Mouse (Mus musculus) limb, embryonic 12.5 days (tissue): ENCODE measurements around the gene Sox1. TPM values are rescaled to one million over a fixed set of nuclear protein-coding genes. Genes with fewer than 3 reads are reported as not detected.

Experiments used
- ATAC-seq: fragments of 200-750 bp; cut with Nextera tagmentation; 2 replicates; pipeline ENCODE4 v1.8.0; 2017; ENCODE audit warnings: low read depth, moderate TSS enrichment; ENCODE audit not compliant: insufficient number of reproducible peaks, insufficient read depth, low FRiP score, low TSS enrichment
- H3K27ac ChIP-seq: fragments of 300-500 bp; sonication (generic); 2 replicates; pipeline ENCODE4 v1.5.1; 2016; ENCODE audit warnings: mild to moderate bottlenecking, moderate library complexity
- H3K27me3 ChIP-seq: fragments of 300-500 bp; sonication (generic); 2 replicates; pipeline ENCODE4 v1.6.1; 2016; ENCODE audit warnings: mild to moderate bottlenecking, moderate library complexity
- H3K36me3 ChIP-seq: fragments of 300-500 bp; sonication (generic); 2 replicates; pipeline ENCODE4 v1.6.1; 2016; ENCODE audit warnings: mild to moderate bottlenecking, moderate library complexity
- H3K4me1 ChIP-seq: fragments of 300-500 bp; sonication (generic); replicated peaks from 2 replicates; pipeline ENCODE4 v1.6.1; 2016
- H3K4me2 ChIP-seq: fragments of 300-500 bp; sonication (generic); 2 replicates; pipeline ENCODE4 v1.6.1; 2016; ENCODE audit warnings: mild to moderate bottlenecking, moderate library complexity
- H3K4me3 ChIP-seq: fragments of 300-500 bp; sonication (generic); replicated peaks from 2 replicates; pipeline ENCODE4 v1.5.1; 2016; ENCODE audit warnings: mild to moderate bottlenecking
- H3K9ac ChIP-seq: fragments of 300-500 bp; sonication (generic); replicated peaks from 2 replicates; pipeline ENCODE4 v1.6.1; 2016; ENCODE audit warnings: mild to moderate bottlenecking, moderate library complexity
- H3K9me3 ChIP-seq: fragments of 300-500 bp; sonication (generic); 2 replicates; pipeline ENCODE4 v1.6.1; 2016; ENCODE audit warnings: mild to moderate bottlenecking, moderate library complexity
- WGBS: fragments of 180-500 bp; shearing (Covaris S2); methylation state at CpG from one replicate; pipeline ENCODE4 v1.1.7; 2016; 5-methylcytosine and 5-hydroxymethylcytosine counted together
- polyA plus RNA-seq: library from polyadenylated mRNA; unstranded; fragments of >200 nt; fragmentation: Nextera tagmentation; extraction: Ambion mirVana; gene quantifications from 2 replicates; pipeline ENCODE4 v1.2.1, GENCODE M21; 2016

The Sox1 gene
- polyA plus RNA-seq, result not detected in 2 replicates

DNA sequence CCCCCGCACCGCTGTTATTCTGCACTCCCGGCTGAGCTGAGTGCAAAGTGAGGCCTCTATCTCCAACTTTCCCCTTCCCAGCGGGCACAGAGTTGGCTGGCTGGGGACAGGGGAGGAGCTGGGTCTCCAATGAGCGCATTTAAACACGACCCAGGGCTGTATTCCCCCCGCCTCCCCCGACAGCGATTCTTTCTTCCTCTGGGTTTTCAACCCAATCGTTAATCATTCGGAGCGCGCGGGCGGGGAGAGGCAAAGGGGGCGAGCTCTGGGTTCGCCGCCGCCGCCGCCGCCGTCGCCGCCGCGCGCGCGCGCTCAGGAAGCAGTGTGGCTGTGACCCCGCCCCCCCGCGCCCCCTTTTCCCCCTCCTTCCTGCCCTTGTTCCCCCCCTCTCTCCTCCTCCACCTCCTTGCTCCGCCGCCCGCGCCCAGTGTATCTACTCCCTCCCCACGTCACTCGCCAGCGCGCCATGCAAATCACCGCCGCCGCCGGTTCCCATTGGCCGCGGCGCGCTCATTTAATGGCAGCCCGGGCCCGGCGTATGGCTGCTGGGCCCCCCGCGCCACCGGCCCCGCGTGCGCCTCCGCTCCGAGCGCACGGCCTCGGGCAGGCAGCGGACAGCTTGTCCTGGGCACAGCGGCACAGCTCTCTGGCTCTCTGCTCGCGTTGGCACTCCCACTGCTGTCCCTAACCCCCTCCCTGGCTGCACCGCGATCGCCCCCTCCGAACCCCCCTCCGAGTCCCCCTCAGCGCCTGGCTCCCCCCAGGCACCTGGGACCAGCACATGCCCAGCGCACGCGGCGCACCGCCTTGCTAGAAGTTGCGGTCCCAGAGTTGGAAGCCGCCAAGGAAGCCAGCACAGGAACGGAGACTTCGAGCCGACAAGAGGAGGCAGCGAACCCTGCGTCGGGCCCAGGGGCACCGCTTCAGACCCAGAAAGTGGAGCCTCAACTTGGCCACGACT is at the start of gene Sox1:
Sox1 (plus strand) TSS at position 225 of the 961 bp plus-strand sequence.
- Histone ChIP-seq H3K4me1 (peaks cover 21% of the 10 kb centered on the region), H3K9me3 (no peaks in the 10 kb centered on the region), H3K4me3 (peak within 1 kb of the TSS; percentile 43), H3K9ac (0 out of 2 replicates have a peak within 1 kb of the TSS, but pooled peaks have one; percentile 8), H3K4me2 (peak within 1 kb of the TSS; percentile 65), H3K27ac (no peak within 1 kb of the TSS), H3K27me3 (peaks cover 93% of the 10 kb centered on the region), H3K36me3 (no peaks in the 10 kb centered on the region)
- peak; percentile 64; the same call in 1 of the 2 replicates for ATAC-seq
- under 1% methylated on average over 64 of the region's 89 CpGs for WGBS

DNA sequence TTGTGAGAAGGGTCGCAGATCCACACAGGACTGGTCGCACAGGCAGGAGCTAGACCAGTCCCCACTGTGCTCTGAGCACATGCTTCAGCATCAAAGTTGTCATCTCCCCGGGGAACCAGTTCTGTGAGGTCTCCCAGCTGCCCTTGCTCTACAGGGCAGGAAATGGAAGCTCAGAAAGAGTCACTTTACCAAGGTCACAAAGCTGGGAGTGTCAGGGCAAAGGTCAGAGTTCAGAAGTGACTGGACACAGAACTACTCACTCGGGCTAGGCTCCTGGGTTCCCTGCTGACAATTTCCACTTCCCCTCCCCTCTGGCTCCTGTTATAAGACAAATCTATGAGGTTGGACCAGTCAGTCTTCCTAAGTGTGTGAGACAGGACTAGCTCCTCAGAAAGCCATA is 49.2 kb upstream of the Sox1 start:
- Histone ChIP-seq H3K9ac (no peak overlapping the region), H3K27ac (no peak overlapping the region), H3K4me3 (no peak overlapping the region), H3K4me1 (peaks cover under 1% of the 10 kb centered on the region; the same call in 1 of the 2 replicates), H3K9me3 (no peaks in the 10 kb centered on the region), H3K4me2 (no peak overlapping the region), H3K27me3 (no peaks in the 10 kb centered on the region), H3K36me3 (no peaks in the 10 kb centered on the region)
- no peak for ATAC-seq
- 63% methylated on average over 4 of the region's 4 CpGs for WGBS

DNA sequence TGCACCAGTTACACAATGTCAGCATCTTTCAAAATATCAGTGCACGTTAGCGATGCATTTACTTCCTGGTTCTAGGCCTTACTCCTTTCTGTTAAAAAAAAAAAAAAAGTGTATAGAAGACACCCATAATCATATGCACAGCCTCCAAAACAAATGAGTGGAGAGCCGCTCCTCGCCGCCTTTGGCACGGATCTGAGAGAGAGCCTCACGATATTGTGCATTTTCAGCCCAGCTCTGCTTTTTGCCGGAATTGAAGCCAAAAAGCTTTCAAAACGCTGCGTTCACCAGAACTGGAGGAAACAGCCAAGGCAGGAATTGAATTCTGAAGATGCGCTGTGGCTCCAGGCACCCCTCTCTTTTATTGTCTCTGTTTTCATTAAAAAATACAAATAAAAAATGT is 48.2 kb upstream of the Sox1 start:
- H3K9ac ChIP-seq, result no peak overlapping the region
- no peaks in the 10 kb centered on the region for H3K9me3 ChIP-seq
- no peak for ATAC-seq
- no peak overlapping the region for H3K4me3 ChIP-seq
- no peak overlapping the region for H3K4me2 ChIP-seq
- no peaks in the 10 kb centered on the region for H3K36me3 ChIP-seq
- H3K27me3 ChIP-seq, result no peaks in the 10 kb centered on the region
- 90% methylated on average over 11 of the region's 11 CpGs for WGBS
- no peak overlapping the region for H3K27ac ChIP-seq
- peaks cover 3% of the 10 kb centered on the region; the same call in 1 of the 2 replicates for H3K4me1 ChIP-seq

DNA sequence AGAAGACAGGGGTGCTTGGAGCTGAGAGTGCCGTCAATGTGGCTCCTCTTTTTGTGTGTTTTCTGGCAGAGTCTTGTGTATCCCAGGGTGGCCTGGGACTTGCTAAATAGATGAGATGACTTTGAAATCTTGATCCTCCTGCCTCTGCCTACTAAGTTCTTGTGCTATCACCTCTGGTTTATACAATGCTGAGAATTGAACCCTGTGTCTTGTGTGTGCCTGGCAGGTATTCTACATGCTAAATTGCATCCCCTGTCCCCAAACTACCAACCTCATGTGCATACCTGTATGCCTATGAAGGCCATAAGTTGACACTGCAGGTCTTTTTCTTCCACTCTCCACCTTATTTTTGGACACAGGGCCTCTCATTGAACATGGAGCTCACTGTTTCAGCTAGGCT is 46.8 kb upstream of the Sox1 start:
- ATAC-seq, result no peak
- H3K27me3 ChIP-seq, result no peaks in the 10 kb centered on the region
- H3K9me3 ChIP-seq, result peaks cover 3% of the 10 kb centered on the region; the same call in 1 of the 2 replicates
- H3K4me2 ChIP-seq, result no peak overlapping the region
- H3K36me3 ChIP-seq, result no peaks in the 10 kb centered on the region
- no peak overlapping the region for H3K4me3 ChIP-seq
- no peak overlapping the region for H3K27ac ChIP-seq
- H3K9ac ChIP-seq, result no peak overlapping the region
- peaks cover 3% of the 10 kb centered on the region; the same call in 1 of the 2 replicates for H3K4me1 ChIP-seq
- 82% methylated on average over 1 of the region's 1 CpGs for WGBS

DNA sequence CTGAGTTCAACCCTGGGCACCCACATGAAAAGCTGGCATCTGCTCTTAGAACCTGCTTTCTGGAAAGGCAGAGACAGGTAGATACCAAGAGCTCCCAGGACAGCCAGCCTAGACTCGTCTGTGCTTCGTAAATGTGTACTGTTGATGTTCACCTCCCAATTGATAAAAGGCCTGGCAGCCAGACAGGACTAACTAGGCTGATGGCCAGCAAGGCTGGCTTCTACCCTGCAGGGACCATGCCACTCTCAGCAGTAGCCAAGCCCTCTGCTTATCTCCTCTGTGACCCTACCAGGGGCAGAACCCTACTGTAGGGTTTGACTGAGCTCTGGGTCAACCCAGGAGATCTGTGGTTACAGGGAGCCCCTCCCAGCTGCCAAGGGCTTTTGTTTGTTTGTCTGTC is 45.5 kb upstream of the Sox1 start:
- no peak for ATAC-seq
- no peak overlapping the region for H3K9ac ChIP-seq
- 64% methylated on average over 2 of the region's 2 CpGs for WGBS
- H3K36me3 ChIP-seq, result no peaks in the 10 kb centered on the region
- H3K4me1 ChIP-seq, result peaks cover 7% of the 10 kb centered on the region
- no peak overlapping the region for H3K4me2 ChIP-seq
- H3K9me3 ChIP-seq, result peaks cover 3% of the 10 kb centered on the region; the same call in 1 of the 2 replicates
- H3K27me3 ChIP-seq, result no peaks in the 10 kb centered on the region; the same call in 1 of the 2 replicates
- H3K4me3 ChIP-seq, result no peak overlapping the region
- H3K27ac ChIP-seq, result no peak overlapping the region

DNA sequence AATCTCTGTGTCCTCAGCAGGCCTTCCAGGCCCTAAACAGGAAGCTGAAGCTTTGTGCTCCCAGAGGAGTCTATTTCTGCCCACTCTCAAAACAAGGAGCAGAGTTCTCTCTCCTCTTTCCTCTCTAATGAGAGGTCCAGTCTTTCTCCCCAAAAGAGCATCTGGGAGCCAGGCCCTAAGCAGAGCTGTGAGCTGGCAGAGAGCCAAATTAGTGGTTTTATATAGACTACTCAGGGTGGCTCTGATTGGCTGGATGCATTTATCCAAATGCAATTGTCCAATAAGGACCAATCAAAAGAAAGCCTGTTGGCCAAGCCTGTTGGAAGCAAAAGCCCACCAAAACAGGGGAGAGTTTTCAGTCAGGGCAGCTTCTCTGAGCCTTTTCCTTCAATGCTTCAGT is 44.0 kb upstream of the Sox1 start:
- Histone ChIP-seq H3K4me1 (peaks cover 8% of the 10 kb centered on the region), H3K4me2 (no peak overlapping the region), H3K9ac (no peak overlapping the region), H3K27me3 (peaks cover 2% of the 10 kb centered on the region; the same call in 1 of the 2 replicates), H3K4me3 (no peak overlapping the region), H3K9me3 (peaks cover 3% of the 10 kb centered on the region; the same call in 1 of the 2 replicates), H3K27ac (no peak overlapping the region), H3K36me3 (no peaks in the 10 kb centered on the region)
- ATAC-seq, result no peak

DNA sequence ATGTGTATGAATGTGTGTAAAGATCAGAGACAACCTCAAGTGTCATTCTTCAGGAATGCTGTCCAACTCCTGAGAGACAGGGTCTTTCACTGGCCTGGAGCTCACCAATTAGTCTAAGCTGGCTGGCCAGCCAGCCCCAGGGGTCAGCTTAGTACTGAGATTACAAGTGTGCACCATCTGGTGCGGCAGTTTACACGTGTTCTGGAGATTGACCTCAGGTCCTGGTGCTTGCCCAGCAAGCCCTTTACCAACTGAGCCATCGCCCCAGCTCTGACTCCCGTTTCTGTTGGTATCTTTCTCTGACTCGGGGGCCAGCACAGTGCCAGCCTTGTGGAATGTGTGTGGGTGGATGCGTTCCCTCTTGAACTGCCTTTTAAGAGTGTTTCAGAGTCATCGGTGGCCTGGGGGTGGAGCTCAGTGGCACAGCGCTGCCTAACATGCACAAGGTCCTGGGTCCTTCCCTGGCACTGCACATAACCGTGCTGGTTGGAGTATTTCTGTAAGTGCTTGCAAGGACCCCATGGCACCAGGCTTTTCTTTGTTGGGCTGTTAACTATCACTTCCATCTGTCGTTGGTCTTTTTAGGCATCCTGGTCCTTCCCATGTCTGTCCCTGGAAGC is 40.6 kb upstream of the Sox1 start:
- H3K9ac ChIP-seq, result no peak overlapping the region
- H3K4me2 ChIP-seq, result no peak overlapping the region
- peaks cover 3% of the 10 kb centered on the region; the same call in 1 of the 2 replicates for H3K9me3 ChIP-seq
- H3K27me3 ChIP-seq, result peaks cover 4% of the 10 kb centered on the region; the same call in 1 of the 2 replicates
- WGBS, result 62% methylated on average over 10 of the region's 10 CpGs
- no peak overlapping the region for H3K4me3 ChIP-seq
- H3K4me1 ChIP-seq, result peaks cover 8% of the 10 kb centered on the region
- no peaks in the 10 kb centered on the region for H3K36me3 ChIP-seq
- no peak for ATAC-seq
- H3K27ac ChIP-seq, result no peak overlapping the region

DNA sequence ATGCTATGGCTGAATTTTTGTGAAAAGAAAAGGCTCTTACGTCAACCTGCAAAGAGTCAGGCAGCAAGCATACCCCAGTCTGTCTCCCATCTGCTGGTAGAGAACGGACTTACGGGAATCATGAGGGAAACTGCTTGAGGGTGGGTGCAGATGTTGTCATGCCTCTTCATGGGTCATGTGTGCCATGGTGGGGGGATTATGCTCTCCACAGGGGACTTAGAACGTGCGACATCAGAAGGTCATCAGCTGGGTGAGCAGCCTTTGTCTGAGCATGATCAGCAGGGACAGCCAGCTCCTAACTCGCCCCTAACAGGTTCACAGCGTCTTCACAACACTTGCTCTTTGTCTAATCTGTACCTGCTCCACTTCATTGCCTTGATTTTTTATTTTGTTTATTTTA is 26.9 kb upstream of the Sox1 start:
- H3K36me3 ChIP-seq, result no peaks in the 10 kb centered on the region
- no peak for ATAC-seq
- H3K9ac ChIP-seq, result no peak overlapping the region
- H3K27ac ChIP-seq, result no peak overlapping the region
- H3K4me1 ChIP-seq, result no peaks in the 10 kb centered on the region
- H3K27me3 ChIP-seq, result peaks cover 12% of the 10 kb centered on the region
- 52% methylated on average over 7 of the region's 7 CpGs for WGBS
- no peak overlapping the region for H3K4me3 ChIP-seq
- H3K9me3 ChIP-seq, result peaks cover 6% of the 10 kb centered on the region; the same call in 1 of the 2 replicates
- no peak overlapping the region for H3K4me2 ChIP-seq

DNA sequence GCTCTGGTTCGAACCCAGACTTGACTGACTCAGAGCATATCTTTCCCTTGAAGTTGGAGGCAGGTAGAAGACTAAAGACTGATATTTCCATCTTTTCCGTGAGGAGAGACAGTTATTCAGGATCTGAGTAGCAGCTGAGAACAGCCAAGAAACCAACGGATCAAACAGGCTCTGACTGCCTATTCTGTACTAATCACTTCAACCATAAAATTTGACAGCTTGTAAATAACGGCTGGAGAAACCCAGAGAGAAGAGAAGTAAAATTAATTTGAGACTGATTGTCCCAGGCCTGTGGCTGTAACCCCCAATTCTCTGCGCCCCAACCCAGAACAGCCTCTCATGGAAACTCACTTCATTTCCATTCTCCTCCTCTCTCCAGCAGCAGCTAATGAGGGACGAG is 26.2 kb upstream of the Sox1 start:
- no peaks in the 10 kb centered on the region for H3K4me1 ChIP-seq
- H3K9ac ChIP-seq, result no peak overlapping the region
- no peaks in the 10 kb centered on the region for H3K36me3 ChIP-seq
- 55% methylated on average over 6 of the region's 6 CpGs for WGBS
- peaks cover 6% of the 10 kb centered on the region; the same call in 1 of the 2 replicates for H3K9me3 ChIP-seq
- H3K27me3 ChIP-seq, result peaks cover 12% of the 10 kb centered on the region
- no peak overlapping the region for H3K4me2 ChIP-seq
- H3K4me3 ChIP-seq, result no peak overlapping the region
- no peak for ATAC-seq
- H3K27ac ChIP-seq, result no peak overlapping the region

DNA sequence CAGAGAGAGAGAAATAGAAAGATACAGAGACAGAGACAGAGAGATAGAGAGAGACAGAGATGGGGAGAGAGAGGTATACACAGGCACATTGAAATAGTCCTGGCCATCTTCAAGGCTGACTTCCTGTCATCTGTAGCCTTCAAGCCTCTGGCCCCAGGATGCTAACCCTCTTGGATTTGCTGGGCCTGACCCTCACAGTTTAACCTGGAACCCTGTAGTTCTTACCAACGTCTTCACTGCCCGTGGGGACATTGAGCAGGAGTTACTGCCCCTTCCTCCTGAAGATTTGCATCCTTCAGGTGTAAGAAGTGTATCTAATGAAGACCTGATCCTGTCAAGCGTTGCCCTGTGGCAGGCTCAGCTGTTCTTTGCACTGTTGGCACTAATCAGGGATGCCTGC is 14.0 kb upstream of the Sox1 start:
- WGBS, result 52% methylated on average over 3 of the region's 3 CpGs
- H3K4me1 ChIP-seq, result peaks cover 31% of the 10 kb centered on the region
- no peak overlapping the region for H3K27ac ChIP-seq
- peaks cover 71% of the 10 kb centered on the region for H3K27me3 ChIP-seq
- no peaks in the 10 kb centered on the region for H3K36me3 ChIP-seq
- H3K9ac ChIP-seq, result no peak overlapping the region
- no peaks in the 10 kb centered on the region for H3K9me3 ChIP-seq
- no peak for ATAC-seq
- H3K4me3 ChIP-seq, result no peak overlapping the region
- no peak overlapping the region for H3K4me2 ChIP-seq
